Mouse (Mus musculus) ES-E14 (cell line): ENCODE measurements around the gene Nkain2.

Experiments used
- CHD2 ChIP-seq: IDR thresholded peaks from 2 replicates; pipeline ENCODE4 v1.6.1; 2014; ENCODE audit warnings: mild to moderate bottlenecking, low read depth, low read length, inconsistent platforms
- MAFK ChIP-seq: IDR thresholded peaks from 2 replicates; pipeline ENCODE4 v1.6.1; 2014; ENCODE audit warnings: mild to moderate bottlenecking, low read depth, low read length, inconsistent platforms; ENCODE audit not compliant: insufficient read depth
- ZNF384 ChIP-seq: IDR thresholded peaks from 2 replicates; pipeline ENCODE4 v1.6.1; 2012; ENCODE audit warnings: low read depth, low read length, inconsistent platforms

GRCm38 (mm10) chr10:32576559-32577275, 313.5 kb downstream of the Nkain2 start:
- TF ChIP-seq ZNF384, result no peak
- no peak for TF ChIP-seq MAFK
- TF ChIP-seq CHD2, result no peak
